Mouse (Mus musculus): ENCODE measurements around the gene Amd1. TPM values are rescaled to one million over a fixed set of nuclear protein-coding genes. Genes with fewer than 3 reads are reported as not detected.

Gene Amd1
- total RNA-seq (2023): 101 TPM

DNA sequence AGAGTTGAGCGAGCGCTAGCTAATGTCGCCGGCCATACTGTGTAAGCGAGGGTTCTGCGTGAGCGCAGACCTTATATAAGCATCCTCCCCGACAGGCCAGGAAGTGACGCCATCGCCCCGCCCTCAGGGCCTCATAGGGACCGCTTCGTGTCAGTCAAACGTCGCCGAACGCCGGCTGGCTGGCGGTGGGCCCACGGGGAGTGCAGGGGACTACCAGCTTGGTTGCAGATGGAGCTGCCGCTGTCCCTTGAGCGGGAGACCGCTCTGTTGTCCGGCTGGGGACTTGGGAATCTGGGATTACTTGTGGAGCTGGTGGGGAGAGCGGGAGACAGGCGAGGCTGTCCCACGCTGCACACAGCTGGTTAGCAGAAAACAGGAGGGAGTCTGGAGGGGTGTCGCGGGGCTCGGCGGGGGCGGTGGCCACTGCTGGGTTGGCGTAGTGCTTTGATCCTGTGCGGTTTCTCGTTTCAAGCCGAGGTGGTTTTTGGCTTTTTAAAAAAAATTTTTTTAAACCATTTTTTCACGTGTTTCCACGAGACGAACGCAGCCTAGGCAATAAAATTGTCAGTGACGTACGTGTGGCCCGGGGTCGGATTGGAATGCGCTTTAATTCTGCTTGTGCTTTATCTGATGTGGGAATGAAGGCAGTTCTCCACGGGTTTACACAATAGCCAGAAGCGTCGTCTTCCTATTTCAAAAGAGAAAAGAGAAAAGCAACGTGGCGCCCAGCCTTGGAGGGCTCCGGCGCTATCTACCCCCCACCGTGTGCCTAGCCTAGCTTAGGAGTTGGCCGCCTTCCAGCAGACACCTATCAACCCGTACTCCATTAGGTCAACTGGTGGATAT lies at the start of gene Amd1:
Gene Amd1 (minus strand): TSS at position 47 of the 846 bp plus-strand sequence.

DNA sequence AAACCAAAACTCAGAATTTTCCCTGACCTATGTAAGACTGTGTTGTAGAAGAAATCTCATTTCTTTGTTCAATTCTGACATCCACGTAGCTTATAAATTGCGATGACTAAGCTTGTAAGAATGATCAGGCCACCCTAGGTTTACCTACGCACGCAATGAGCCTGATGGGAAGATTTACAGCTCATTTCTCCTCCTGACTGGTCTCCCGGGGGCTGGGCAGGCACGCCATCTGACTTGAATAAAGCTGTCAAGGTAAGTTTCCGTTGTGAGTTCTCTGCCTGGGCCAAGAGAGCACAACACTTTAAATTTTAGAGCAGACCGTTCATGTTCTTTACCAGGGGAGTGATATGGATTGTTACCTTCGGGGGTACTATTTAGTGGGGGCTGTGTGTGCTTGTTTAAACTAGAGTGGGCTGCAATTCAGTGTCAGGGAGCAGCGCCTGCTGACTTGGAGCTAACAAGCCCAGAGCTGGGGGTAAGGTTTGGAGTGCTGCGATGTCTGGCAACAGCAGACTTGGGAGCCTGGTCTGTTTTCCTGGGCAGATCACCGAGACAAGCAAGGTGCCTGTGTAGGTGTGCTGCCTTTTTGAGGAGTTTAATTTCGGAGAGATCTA lies 37.5 kb upstream of the Amd1 start, which contains the start of gene Cdk19:
Gene Cdk19 (plus strand): TSS at position 214 of the 614 bp plus-strand sequence.

DNA sequence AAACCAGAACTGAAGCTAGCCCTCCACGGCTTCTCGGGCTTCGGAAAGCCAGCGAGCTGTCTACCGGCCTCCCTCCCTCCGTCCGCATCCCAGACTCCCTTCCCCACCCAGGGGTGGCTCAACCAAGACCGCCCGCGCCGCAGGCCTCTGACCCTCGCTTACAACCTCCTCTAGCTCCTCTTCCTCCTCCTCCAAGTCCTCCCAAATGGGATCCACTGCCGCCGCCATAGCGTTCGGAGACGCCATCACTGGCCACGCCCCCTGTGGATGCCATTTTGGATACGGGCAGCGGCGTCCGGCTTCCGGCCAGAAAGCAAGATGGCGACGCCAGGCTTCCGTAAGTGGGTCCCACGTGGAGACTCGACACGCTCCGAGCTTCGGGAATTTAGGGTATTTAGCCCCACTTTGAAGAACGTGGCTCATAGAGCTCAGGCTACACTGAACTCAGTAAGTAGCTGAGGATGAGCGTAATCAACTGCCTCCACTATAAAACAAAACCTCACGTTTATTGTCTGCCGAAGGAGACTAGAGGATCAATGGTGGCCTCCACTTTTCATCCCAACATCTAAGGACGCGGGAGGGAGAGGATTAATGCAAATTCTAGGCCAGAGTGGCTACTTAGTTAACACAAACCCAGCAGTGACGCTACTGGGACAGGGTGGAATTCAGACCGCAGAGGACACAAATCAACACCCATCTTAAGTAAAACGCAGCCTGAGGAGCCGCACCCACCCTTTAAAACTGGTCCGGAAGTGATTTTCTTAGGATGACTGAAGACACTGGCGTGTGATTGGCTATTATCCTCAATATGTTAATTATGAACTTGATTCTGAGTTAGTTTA lies 44.4 kb downstream of the Amd1 start, which contains the start of gene Gtf3c6:
Gene Gtf3c6 (minus strand): TSS at position 695 of the 842 bp plus-strand sequence.

DNA sequence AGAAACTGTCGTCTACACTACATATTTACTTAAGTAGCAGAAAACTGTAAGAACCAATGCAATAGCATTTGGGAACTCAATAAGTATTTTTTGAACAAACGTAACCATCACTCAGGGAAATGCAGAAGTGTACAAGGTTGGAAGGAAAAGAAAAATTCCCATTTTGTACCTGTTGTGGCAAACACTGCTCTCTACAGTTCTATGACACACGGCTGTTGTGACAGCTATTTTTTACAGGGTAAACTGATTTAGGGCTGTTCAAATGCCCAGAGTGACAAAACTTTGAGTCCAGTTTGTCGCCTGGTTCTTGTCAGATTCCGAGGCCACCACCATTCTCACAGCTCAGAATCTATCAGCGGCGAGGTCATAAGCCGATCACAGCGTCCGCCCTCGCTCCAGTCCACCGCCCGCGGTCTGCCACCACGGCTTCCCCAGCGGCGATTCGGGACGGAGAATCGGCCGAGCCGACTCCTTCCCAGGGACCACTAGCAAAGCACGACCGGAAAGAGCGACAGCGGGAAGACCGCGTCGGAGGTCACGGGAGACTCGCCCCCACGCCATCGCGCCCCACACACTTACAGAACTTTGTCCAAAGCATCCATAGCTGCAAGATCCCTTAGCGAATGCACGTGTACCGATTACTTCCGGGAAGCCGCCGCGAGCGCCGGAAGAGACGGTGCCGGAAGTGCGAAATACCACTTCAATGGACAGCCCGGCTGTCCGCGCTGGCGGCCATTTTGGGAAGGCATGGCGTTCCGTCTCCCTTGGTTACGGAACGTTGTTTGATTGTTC lies 55.4 kb downstream of the Amd1 start, which contains the start of gene Rpf2:
Gene Rpf2 (minus strand): TSS at position 663 of the 792 bp plus-strand sequence.

Other genes starting within 250 kb of the Amd1 start
- gene Slc16a10, start 159.9 kb downstream of the Amd1 start, total RNA-seq (2023): 8.1 TPM
- gene Rpf2, start 55.1 kb downstream of the Amd1 start, total RNA-seq (2023): 24.4 TPM
- gene Gtf3c6, start 44.1 kb downstream of the Amd1 start, total RNA-seq (2023): 35.0 TPM
- 46.2 TPM for gene Cdk19, start 37.4 kb upstream of the Amd1 start, total RNA-seq (2023)